Mouse (Mus musculus) C2C12 (cell line): Measurements from ENCODE around the gene Trim41.

Source experiments
- CEBPB ChIP-seq: IDR thresholded peaks from one replicate; pipeline ENCODE4 v1.6.1; 2011; ENCODE audit warnings: low read depth, mild to moderate bottlenecking, control low read depth, moderate library complexity
- CTCF ChIP-seq: IDR thresholded peaks from one replicate; pipeline ENCODE4 v1.5.1; 2011; ENCODE audit not compliant: control insufficient read depth, insufficient read depth, insufficient read length
- FOSL1 ChIP-seq: IDR thresholded peaks from one replicate; pipeline ENCODE4 v1.8.0; 2011; ENCODE audit warnings: mild to moderate bottlenecking, low read length; ENCODE audit not compliant: poor library complexity, insufficient read depth, severe bottlenecking
- MAX ChIP-seq: IDR thresholded peaks from one replicate; pipeline ENCODE4 v1.6.1; 2011; ENCODE audit warnings: mild to moderate bottlenecking, control low read depth
- MYOD1 ChIP-seq: IDR thresholded peaks from one replicate; pipeline ENCODE4 v1.6.1; 2011; ENCODE audit warnings: low read depth; ENCODE audit not compliant: control insufficient read depth, insufficient read length
- USF1 ChIP-seq: IDR thresholded peaks from one replicate; pipeline ENCODE4 v1.6.1; 2011; ENCODE audit warnings: low read depth, mild to moderate bottlenecking, control low read depth, moderate library complexity

GRCm38 (mm10) chr11:48816800-48817665 lies at the start of gene Trim41:
- no peak for TF ChIP-seq USF1
- no peak for TF ChIP-seq MAX
- no peak for TF ChIP-seq CTCF
- TF ChIP-seq FOSL1: no peak
- TF ChIP-seq CEBPB: no peak
- no peak for TF ChIP-seq MYOD1
